Mouse (Mus musculus): ENCODE measurements at regions not wholly inside any gene's neighbourhood (a gene's known extent, or its start where the extent isn't known, plus 50 kb on each side); places are given as distances from the start of the nearest gene placed in this dataset.

GRCm38 (mm10) chr10:9061979-9062378 lies 176.1 kb upstream of the Sash1 start:
- TF ChIP-seq CTCF (IDR thresholded peaks at IDR 0.05; ENCODE audit: low read depth) (no peak), EP300 (IDR thresholded peaks at IDR 0.05; ENCODE audit: low read depth) (no peak)

All from liver, postnatal 0 days (tissue).